Mouse (Mus musculus) olfactory bulb, adult 2 months (tissue): ENCODE data around the gene Trpt1.
A peak's percentile ranks its signal among the peaks of the same experiment; 100 is the strongest.

Source experiments
- CTCF ChIP-seq: fragments of 200-500 bp; IDR thresholded peaks from 2 replicates; pipeline ENCODE4 v1.5.1; 2012; ENCODE audit warnings: low read depth, mild to moderate bottlenecking, low read length, moderate library complexity; ENCODE audit not compliant: insufficient read depth
- POLR2A ChIP-seq: fragments of 200-500 bp; IDR thresholded peaks from 2 replicates; pipeline ENCODE4 v1.6.1; 2012; ENCODE audit warnings: mild to moderate bottlenecking, low read depth, low read length, moderate library complexity; ENCODE audit not compliant: insufficient read depth

- TF ChIP-seq CTCF (no peak), POLR2A (peak; percentile 69)
Observed at GRCm38 (mm10) chr19:6980381-6981093, 15.4 kb upstream of the Trpt1 start, which contains the start of gene Fkbp2.
